Mouse (Mus musculus): ENCODE measurements at regions not wholly inside any gene's neighbourhood (a gene's known extent, or its start where the extent isn't known, plus 50 kb on each side); places are given as distances from the start of the nearest gene placed in this dataset.

DNA sequence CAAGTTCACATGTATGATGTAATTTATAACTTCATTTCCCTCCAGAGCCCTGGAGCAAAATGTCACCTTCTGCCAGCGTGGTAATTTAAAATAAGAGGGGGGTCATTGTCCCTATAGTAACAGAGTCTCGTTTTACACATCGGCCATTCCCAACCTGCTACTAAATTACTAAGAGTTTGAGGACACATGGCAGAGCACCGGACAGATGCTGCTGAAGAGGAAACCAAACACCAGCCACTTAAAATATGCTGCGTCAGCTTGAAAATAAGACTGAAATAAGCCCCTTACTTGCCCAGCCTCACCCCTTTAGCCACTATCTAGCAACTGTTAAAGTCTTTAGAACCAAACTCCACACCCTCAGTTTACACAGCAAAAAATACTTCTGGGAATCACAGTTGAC is 518.1 kb upstream of the Atp11b start:
- no peak for DNase-seq

- no peak for DNase-seq
Observed at GRCm38 (mm10) chr3:35237342-35237741, 516.6 kb upstream of the Atp11b start.

GRCm38 (mm10) chr3:35242349-35242748 is 511.6 kb upstream of the Atp11b start:
- no peak for DNase-seq

- DNase-seq = no peak
Observed at GRCm38 (mm10) chr3:35242871-35243529, 510.9 kb upstream of the Atp11b start.

- DNase-seq = no peak
Observed at GRCm38 (mm10) chr3:35245003-35245402, 508.9 kb upstream of the Atp11b start.

- no peak for DNase-seq
Observed at GRCm38 (mm10) chr3:35245946-35246665, 507.8 kb upstream of the Atp11b start.

DNA sequence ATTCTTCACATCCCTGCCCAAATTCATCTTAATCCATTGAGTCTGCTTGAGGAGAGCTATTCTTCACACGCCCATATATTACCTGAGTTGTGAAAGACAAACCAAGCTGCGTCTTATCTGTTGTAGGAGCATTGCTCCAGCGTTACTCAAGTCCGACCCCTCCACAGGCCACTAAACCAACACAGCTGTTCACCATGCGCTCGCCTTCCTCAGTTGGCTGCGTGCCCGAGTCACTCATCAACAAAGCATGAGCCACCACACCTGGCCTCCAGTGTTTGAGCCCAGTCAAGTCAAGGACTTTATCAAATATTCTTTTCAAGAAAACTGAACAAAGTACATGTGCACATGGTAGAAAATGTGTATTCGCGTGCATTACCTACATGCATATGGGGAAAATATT is 504.7 kb upstream of the Atp11b start:
- no peak for DNase-seq

GRCm38 (mm10) chr3:35250092-35250749 is 503.7 kb upstream of the Atp11b start:
- DNase-seq = no peak

DNA sequence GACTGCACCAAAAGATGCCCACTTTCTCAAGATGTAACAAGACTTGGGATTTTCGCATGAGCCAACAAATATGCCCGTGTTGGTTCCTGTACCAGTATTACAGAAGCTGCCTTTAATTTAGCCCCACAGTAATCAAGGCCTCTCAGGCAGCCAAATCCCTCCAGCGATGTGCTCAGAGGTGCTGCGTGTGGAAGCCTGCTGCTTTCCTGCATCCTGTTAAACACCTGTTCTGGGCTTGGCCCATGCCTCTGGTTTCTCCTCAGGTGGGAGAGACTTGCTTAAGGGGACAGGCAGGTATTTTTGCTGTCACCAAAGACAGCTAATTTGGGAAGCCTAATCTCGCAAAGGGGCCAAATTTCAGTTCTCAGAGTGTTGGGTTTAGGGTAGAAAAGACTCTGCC is 500.0 kb upstream of the Atp11b start:
- DNase-seq = no peak

GRCm38 (mm10) chr3:35260936-35261335 is 493.0 kb upstream of the Atp11b start:
- no peak for DNase-seq

DNA sequence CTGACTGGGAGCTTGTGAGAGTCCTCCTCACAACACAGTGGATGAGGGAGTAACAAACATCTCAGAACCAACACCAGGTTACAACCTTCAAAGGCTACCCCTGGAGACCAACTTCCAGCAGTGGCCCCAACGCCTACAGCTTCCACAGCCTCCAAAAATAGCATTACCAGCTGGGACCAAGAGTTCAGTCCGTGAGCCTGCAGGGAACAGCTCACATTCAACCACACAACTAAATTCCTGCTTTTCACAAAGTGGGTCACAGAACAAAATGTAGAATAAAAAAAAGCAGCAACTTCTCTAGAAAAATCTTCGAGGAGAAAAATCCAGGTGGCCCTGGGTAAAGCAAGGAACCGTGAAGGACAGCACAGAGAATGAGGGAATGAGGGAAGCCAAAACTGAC is 485.0 kb upstream of the Atp11b start:
- DNase-seq = no peak

DNA sequence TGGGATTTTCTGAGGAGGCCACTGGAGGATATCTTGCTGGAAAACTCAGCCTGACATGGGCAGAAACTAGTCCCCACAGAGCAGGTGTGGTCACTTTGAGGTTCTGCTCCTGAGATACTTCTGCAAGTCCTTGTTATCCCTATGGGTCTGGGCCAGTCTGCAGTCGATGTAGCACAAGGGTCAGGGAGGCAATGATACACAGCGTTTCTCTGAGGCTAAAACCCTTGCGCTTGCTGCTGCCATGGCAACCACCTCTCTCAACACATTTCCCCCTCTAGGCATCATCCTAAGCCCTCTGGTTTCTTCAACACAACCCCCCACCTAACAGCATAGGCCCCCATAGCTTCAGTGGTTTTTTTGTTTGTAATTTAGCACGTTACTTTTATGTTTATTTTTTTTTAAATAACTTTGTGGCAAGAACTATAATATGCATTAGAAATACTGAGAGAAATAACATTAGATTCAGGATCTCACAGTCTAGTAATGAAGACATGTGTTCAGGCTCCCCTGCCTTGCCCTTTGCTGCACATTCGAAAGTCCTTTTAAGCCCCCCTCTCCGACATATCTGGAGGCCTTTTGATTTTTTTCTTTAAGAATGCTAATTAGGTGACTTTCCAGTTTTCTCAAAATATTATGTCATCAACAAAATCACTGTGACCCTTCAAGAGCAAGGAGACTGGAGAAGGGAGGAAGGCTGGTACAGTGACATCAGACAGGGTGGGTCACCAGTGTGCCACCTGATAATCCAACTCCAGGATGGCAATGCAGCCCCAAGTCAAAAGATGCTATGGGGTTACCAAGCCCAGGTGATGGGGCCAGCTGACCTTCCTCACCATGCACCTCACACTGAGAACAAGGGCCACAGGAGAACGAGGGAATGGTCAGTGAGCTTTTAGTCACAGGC is 483.7 kb upstream of the Atp11b start:
- no peak for DNase-seq

DNA sequence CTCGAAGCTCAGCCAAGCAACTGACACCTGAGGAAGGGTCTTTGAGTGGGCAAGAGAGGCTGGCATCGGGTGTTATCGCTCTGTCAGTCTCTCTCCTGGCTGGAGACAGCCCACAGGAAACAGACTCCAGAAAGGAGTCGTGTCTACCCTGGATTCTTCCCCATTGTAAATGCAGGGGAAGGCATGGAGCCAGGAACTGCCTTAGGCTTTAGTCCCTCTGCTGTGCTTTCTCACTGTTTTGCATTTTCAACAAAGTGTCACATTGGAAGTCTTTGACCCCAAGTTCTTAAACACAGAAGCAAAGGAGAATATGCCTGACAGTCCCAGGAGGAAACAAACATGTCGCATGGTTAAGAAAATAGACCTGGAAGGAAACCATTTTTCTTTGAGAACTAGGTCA is 480.4 kb upstream of the Atp11b start:
- DNase-seq = no peak

DNA sequence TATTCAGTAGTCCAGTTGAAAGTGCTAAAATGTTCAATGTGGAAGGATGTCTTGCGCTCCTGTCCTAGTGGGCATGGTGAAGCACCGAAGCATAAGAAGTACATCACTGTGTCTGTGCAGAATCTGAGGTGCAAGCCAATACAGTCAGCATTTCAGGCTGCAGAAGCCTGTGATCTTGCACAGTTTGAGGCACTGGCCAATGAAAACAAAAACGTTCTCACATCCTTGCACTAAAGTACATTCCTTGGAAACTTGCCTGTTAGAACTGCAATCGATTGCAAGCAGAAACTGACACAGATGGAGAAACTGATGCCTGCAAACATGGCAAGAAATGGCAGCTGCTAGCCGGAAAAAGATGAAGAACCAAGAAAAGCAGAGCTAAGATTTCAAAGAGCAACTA is 472.9 kb upstream of the Atp11b start:
- no peak for DNase-seq

DNA sequence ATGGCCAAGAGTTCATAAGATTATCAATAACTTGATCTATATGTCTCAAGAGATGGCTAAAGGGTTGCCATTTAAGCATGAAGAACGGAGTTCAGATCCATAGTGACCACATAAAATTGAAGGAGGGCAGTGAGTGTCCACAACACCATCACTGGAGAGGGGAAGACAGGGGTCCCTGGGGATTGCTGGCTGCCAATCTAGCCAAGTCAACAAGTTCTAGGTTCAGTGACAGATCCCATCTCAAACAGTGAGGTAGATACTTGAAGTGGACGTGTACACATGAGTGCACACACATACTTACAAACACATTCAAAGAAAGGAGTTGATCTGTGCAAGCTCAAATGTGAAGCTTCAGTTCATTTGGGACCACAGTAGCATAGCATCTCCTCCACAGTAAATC is 471.8 kb upstream of the Atp11b start:
- no peak for DNase-seq

GRCm38 (mm10) chr3:35294771-35295170 is 459.1 kb upstream of the Atp11b start:
- DNase-seq = no peak

DNA sequence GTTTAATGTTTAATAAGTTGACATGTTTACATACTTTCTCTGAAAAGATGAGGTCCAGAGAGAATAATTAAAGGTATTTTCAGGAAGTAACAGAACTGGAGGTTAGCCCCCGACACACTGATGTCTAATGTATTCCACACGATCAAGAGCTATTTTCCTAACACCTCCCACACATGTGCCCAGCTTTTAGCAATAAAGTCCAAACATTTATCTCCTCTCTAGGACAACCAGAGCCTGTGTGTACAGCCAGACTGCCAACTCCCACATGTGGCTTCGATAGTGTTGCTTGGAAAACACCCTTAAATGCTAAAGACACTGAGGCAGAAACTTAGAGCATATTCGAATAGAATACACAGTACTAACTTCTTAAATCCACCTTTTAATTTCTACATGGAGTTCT is 458.2 kb upstream of the Atp11b start:
- DNase-seq = no peak

GRCm38 (mm10) chr3:35299036-35299435 is 454.9 kb upstream of the Atp11b start:
- DNase-seq = no peak

DNA sequence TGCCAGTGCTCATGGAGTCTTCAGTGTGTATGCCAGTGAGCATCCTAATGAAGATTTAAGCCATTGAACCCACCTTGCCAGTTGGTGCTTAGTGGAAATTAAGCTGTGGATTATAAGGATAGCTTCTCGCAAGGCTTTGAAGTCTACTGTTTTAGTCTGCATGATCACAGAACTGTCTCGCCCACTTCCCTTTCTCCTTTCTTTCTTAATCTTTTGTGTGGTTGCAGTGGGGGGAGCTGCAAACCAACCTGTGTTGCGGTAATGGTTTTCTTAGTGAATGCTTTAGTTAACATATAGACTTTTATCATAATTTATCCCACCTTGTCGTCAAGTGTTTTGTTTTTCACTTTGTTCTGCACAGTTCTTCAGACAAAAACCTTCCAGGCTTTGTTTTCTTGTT is 447.9 kb upstream of the Atp11b start:
- no peak for DNase-seq

- no peak for DNase-seq
Observed at GRCm38 (mm10) chr3:35314177-35314576, 439.7 kb upstream of the Atp11b start.

DNA sequence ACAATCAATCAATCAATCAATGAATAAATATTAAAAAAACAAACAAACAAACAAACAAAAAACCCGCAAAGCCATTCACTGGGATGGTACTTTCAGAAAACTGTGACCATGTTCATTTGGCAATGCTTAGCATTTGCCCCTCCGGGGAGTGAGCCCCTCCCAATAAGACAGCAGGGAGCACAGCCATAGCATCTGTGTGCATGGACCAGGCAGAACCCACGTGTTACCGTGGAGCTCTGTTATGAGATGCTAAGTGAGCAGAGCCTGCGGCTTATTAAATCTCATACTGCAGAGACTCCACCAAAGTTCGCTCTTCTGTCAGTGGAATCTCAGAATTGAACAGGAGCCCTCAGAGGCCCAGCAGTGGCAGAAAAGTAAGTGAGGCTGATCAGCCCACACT is 438.7 kb upstream of the Atp11b start:
- no peak for DNase-seq

DNA sequence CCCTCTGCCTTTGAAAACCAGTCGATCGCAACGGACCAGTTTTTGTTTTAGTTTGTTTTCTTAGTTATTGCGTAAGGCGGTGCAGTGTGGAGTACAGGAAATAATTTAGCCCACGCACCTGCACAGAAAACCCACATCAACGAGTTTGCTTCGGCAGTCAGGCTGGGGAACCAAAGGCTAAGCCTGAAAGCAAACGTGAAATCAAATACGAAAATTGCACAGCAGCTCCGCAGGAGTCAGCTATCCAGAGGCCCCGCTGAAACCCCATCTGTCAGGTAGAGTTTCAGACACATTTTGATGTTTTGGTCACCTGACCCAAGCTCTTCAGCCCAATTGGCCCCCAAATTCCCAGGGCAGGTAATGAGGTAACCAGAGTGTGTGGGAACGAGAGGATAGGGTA is 435.6 kb upstream of the Atp11b start:
- no peak for DNase-seq

DNA sequence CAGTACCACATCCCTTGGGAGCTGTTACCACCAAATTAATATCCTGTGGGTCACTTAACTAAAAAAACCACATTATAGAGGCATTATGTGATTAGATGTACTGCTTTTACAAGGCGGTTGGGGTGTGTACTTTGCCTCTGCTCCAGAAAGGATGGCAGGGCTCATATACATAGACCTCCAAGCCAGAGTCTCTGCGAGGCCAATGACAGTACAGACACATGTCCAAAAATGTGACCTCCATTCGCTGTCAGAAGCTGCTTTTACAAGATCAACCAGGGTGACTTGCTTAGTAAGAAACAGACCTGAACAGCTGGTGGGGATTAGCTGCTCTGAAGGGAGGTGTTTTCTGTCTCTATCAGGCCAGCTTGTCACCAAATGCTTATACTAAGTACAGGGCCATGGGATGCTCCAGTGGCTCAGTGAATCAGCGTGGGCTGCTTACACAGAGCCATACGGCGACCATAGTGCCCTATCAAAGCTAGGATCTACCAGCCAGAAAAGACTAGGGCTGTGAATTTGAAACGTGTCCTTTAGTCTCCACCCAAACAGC is 433.0 kb upstream of the Atp11b start:
- DNase-seq = no peak
